Mouse (Mus musculus) forebrain, postnatal 0 days (tissue): ENCODE data around the gene Add1. TPM values are rescaled to one million over a fixed set of nuclear protein-coding genes. Genes with fewer than 3 reads are reported as not detected.

ENCODE experiments used
- ATAC-seq: fragments of 200-750 bp; cut with Nextera tagmentation; 2 replicates; pipeline ENCODE4 v1.8.0; 2017; ENCODE audit warnings: mild to moderate bottlenecking, moderate library complexity
- DNase-seq: peaks from one replicate; pipeline ENCODE4 v3.0.0-alpha.2; 2015
- H3K27ac ChIP-seq: fragments of 300-500 bp; sonication (generic); 2 replicates; pipeline ENCODE4 v1.5.1; 2014; ENCODE audit warnings: low read depth, mild to moderate bottlenecking, antibody characterized with exemption, low read length, moderate library complexity, mixed read lengths
- H3K27me3 ChIP-seq: fragments of 300-500 bp; sonication (generic); 2 replicates; pipeline ENCODE4 v1.6.1; 2014; ENCODE audit warnings: mild to moderate bottlenecking, low read length, mixed read lengths; ENCODE audit not compliant: insufficient read depth
- H3K36me3 ChIP-seq: fragments of 300-500 bp; sonication (generic); 2 replicates; pipeline ENCODE4 v1.6.1; 2014; ENCODE audit warnings: mild to moderate bottlenecking, moderate library complexity; ENCODE audit not compliant: insufficient read depth
- H3K4me1 ChIP-seq: fragments of 300-500 bp; sonication (generic); 2 replicates; pipeline ENCODE4 v1.6.1; 2014; ENCODE audit warnings: antibody characterized with exemption; ENCODE audit not compliant: insufficient read depth
- H3K4me2 ChIP-seq: fragments of 300-500 bp; sonication (generic); 2 replicates; pipeline ENCODE4 v1.6.1; 2014; ENCODE audit warnings: low read depth, mild to moderate bottlenecking, moderate library complexity
- H3K4me3 ChIP-seq: fragments of 300-500 bp; sonication (generic); 2 replicates; pipeline ENCODE4 v1.5.1; 2014; ENCODE audit warnings: low read depth, low read length, mixed read lengths
- H3K9ac ChIP-seq: fragments of 300-500 bp; sonication (generic); 2 replicates; pipeline ENCODE4 v1.6.1; 2014; ENCODE audit warnings: mild to moderate bottlenecking
- H3K9me3 ChIP-seq: fragments of 300-500 bp; sonication (generic); 2 replicates; pipeline ENCODE4 v1.6.1; 2016; ENCODE audit warnings: low read length
- CTCF ChIP-seq: sonication (generic); IDR thresholded peaks from 2 replicates; pipeline ENCODE4 v1.5.1; 2016; ENCODE audit warnings: antibody characterized with exemption, control low read depth, low read depth
- WGBS: fragments of 180-500 bp; shearing (Covaris S2); extraction: QIAGEN DNeasy Blood & Tissue Kit; methylation state at CpG from one replicate; pipeline ENCODE4 v1.1.7; 2014; 5-methylcytosine and 5-hydroxymethylcytosine counted together
- polyA plus RNA-seq: library from polyadenylated mRNA; unstranded; fragments of >200 nt; fragmentation: Nextera tagmentation; extraction: Ambion mirVana; gene quantifications from 2 replicates; pipeline ENCODE4 v1.2.1, GENCODE M21; 2015
- total RNA-seq: library from RNA; depleted of rRNA; stranded (reverse); fragments of >200 nt; gene quantifications from 2 replicates; pipeline ENCODE4 v1.2.3, GENCODE M21; 2014

Add1 gene
- total and polyA plus RNA-seq, 2 experiments from 2014 or later, result 175 to 334 TPM

GRCm38 (mm10) chr5:34654881-34655280 is 81.4 kb downstream of the Add1 start:
- no peak overlapping the region for H3K9ac ChIP-seq
- no peak for DNase-seq
- WGBS, result 82% methylated on average over 9 of the region's 9 CpGs
- ATAC-seq, result no peak
- no peaks in the 10 kb centered on the region for H3K27me3 ChIP-seq
- peaks cover 6% of the 10 kb centered on the region for H3K4me1 ChIP-seq
- no peak overlapping the region for H3K27ac ChIP-seq
- H3K36me3 ChIP-seq, result peaks cover 69% of the 10 kb centered on the region
- no peak for TF ChIP-seq CTCF
- no peak overlapping the region for H3K4me3 ChIP-seq
- H3K4me2 ChIP-seq, result no peak overlapping the region
- H3K9me3 ChIP-seq, result no peaks in the 10 kb centered on the region

- Histone ChIP-seq H3K4me2 (no peak overlapping the region), H3K27me3 (no peaks in the 10 kb centered on the region), H3K9ac (no peak overlapping the region), H3K4me3 (no peak overlapping the region), H3K9me3 (no peaks in the 10 kb centered on the region), H3K36me3 (peaks cover 42% of the 10 kb centered on the region), H3K4me1 (peaks cover 6% of the 10 kb centered on the region), H3K27ac (no peak overlapping the region)
- ATAC-seq, result no peak
- no peak for TF ChIP-seq CTCF
- no peak for DNase-seq
- WGBS, result 95% methylated on average over 8 of the region's 8 CpGs
Observed at GRCm38 (mm10) chr5:34657556-34657955, 84.1 kb downstream of the Add1 start.

- H3K4me3 ChIP-seq, result peak within 1 kb of the TSS; percentile 65
- no peaks in the 10 kb centered on the region for H3K27me3 ChIP-seq
- peak within 1 kb of the TSS; percentile 65 for H3K4me2 ChIP-seq
- 2% methylated on average over 60 of the region's 60 CpGs for WGBS
- H3K36me3 ChIP-seq, result peaks cover 20% of the 10 kb centered on the region
- peak within 1 kb of the TSS; percentile 76 for H3K27ac ChIP-seq
- peak; percentile 100 for ATAC-seq
- H3K9ac ChIP-seq, result peak within 1 kb of the TSS; percentile 61
- peaks cover 6% of the 10 kb centered on the region for H3K4me1 ChIP-seq
- no peaks in the 10 kb centered on the region for H3K9me3 ChIP-seq
- peak; percentile 100 for DNase-seq
- TF ChIP-seq CTCF, result peak; percentile 94
Observed at GRCm38 (mm10) chr5:34659686-34660590, 86.5 kb downstream of the Add1 start, which contains the start of the genes Nop14 and Grk4. Gene Nop14 (minus strand): TSS chr5:34660148. Gene Grk4 (plus strand): TSS chr5:34660379.

GRCm38 (mm10) chr5:34660591-34661130 is 87.2 kb downstream of the Add1 start:
- WGBS, result under 1% methylated on average over 57 of the region's 57 CpGs
- TF ChIP-seq CTCF, result no peak
- no peaks in the 10 kb centered on the region for H3K27me3 ChIP-seq
- H3K9me3 ChIP-seq, result no peaks in the 10 kb centered on the region
- no peak for ATAC-seq
- peak overlapping the region; percentile 47 for H3K4me2 ChIP-seq
- peak overlapping the region; percentile 65 for H3K4me3 ChIP-seq
- peaks cover 6% of the 10 kb centered on the region for H3K4me1 ChIP-seq
- H3K9ac ChIP-seq, result peak overlapping the region; percentile 51; the same call in 1 of the 2 replicates
- H3K27ac ChIP-seq, result peak overlapping the region; percentile 76
- no peak for DNase-seq
- peaks cover 13% of the 10 kb centered on the region for H3K36me3 ChIP-seq

- Histone ChIP-seq H3K4me3 (no peak overlapping the region), H3K27me3 (no peaks in the 10 kb centered on the region), H3K4me1 (peaks cover 6% of the 10 kb centered on the region), H3K9me3 (no peaks in the 10 kb centered on the region), H3K4me2 (no peak overlapping the region), H3K9ac (no peak overlapping the region), H3K36me3 (0 out of 2 replicates have a peak, but pooled peaks cover 4% of the 10 kb centered on the region), H3K27ac (no peak overlapping the region)
- no peak for TF ChIP-seq CTCF
- no peak for DNase-seq
- 86% methylated on average over 4 of the region's 4 CpGs for WGBS
- no peak for ATAC-seq
Observed at GRCm38 (mm10) chr5:34661909-34662308, 88.4 kb downstream of the Add1 start.

GRCm38 (mm10) chr5:34663231-34663630 is 89.8 kb downstream of the Add1 start:
- H3K4me1 ChIP-seq, result peaks cover 6% of the 10 kb centered on the region
- no peaks in the 10 kb centered on the region for H3K27me3 ChIP-seq
- H3K9ac ChIP-seq, result no peak overlapping the region
- no peak for DNase-seq
- no peaks in the 10 kb centered on the region for H3K36me3 ChIP-seq
- TF ChIP-seq CTCF, result no peak
- H3K4me2 ChIP-seq, result no peak overlapping the region
- WGBS, result 94% methylated on average over 2 of the region's 2 CpGs
- no peak overlapping the region for H3K27ac ChIP-seq
- ATAC-seq, result no peak
- no peak overlapping the region for H3K4me3 ChIP-seq
- H3K9me3 ChIP-seq, result no peaks in the 10 kb centered on the region

GRCm38 (mm10) chr5:34669493-34669892 is 96.0 kb downstream of the Add1 start:
- no peak for ATAC-seq
- H3K36me3 ChIP-seq, result no peaks in the 10 kb centered on the region; the same call in 1 of the 2 replicates
- no peak overlapping the region for H3K4me2 ChIP-seq
- WGBS, result 82% methylated on average over 2 of the region's 2 CpGs
- peak; percentile 44 for TF ChIP-seq CTCF
- no peaks in the 10 kb centered on the region for H3K27me3 ChIP-seq
- no peak overlapping the region for H3K4me3 ChIP-seq
- H3K9me3 ChIP-seq, result no peaks in the 10 kb centered on the region
- no peak overlapping the region for H3K9ac ChIP-seq
- no peak for DNase-seq
- H3K4me1 ChIP-seq, result no peaks in the 10 kb centered on the region
- no peak overlapping the region for H3K27ac ChIP-seq
